Mouse (Mus musculus): ENCODE measurements at regions not wholly inside any gene's neighbourhood (a gene's known extent, or its start where the extent isn't known, plus 50 kb on each side); places are given as distances from the start of the nearest gene placed in this dataset.

DNA sequence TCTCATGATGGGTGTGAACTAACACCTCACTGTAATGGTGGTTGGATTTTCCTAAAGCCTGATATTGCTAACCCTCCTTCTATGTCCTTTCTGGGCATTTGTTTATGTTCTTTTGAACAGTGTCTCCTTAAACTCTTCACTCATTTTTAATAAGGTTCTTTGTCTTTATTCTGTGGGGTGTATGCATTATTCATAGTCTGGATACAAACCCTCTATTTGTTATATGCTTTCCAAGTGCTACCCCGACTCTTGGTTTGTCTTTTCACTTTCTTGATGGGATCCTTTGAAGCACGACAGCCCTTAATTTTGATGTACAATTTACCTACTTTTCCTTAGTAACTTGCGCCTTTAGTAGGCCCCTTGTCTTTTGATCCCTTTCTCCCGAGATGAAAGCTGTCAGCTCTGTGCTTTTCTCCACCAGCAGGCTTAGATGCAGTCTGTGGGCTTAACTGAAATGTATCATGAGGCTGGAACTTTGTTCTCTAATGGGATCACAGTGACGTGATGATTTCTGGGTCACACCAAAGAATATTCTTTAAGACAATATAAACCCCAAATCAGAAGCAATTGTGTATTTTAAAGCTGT, 138.0 kb upstream of the Pbx1 start:
- in situ Hi-C loops (cut with MboI; ENCODE audit: low sequenced_read_pairs): no loop called here

- in situ Hi-C loops (cut with MboI; ENCODE audit: low sequenced_read_pairs): no loop called here
These were observed 120.3 kb upstream of the Pbx1 start for GRCm38 (mm10) chr1:168552394-168552793.

GRCm38 (mm10) chr1:168549807-168550435, 117.9 kb upstream of the Pbx1 start:
- in situ Hi-C loops (cut with MboI; ENCODE audit: low sequenced_read_pairs): no loop called here

- in situ Hi-C loops (cut with MboI; ENCODE audit: low sequenced_read_pairs): no loop called here
These were observed 114.1 kb upstream of the Pbx1 start for GRCm38 (mm10) chr1:168546156-168546555.

- in situ Hi-C loops (cut with MboI; ENCODE audit: low sequenced_read_pairs): no loop called here
These were observed 113.2 kb upstream of the Pbx1 start for GRCm38 (mm10) chr1:168545072-168545780.

DNA sequence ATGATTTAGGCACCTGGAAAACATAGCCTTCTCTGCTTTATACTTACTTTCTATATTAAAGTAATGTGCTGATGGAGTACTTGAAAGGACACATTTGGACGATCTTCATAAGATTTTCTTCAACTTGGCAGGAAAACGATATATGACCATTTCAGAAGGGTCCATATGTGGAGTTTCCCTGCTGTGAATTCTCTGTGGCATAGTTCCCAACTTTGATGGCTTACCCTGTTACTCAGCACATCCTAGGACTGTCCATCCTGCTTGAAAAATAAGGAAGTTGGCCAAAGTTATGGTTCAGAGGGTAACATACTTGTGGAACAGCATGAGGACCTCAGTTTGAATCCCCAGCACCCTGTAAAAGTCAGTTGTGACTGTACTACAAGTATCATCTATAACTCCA, 109.2 kb upstream of the Pbx1 start:
- in situ Hi-C loops (cut with MboI; ENCODE audit: low sequenced_read_pairs): no loop called here

DNA sequence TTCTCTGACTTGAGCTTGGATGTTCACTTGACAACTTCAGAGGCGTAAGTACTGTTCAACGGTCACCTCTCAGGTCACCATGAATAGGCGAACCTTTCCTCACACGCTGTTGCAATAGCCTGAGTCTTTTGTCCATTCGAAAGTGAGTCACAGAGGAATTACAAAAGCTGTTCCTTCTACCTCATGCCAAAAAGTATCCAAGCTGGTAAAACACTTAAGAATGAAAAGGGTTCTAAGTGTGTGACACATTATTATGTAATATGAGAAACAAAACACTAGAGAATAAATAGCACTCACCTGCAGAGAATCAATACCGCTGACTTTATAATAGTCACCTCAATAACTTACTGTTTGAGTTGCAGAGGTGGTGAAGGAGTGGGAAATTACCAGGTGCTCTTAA, 86.0 kb upstream of the Pbx1 start:
- in situ Hi-C loops (cut with MboI; ENCODE audit: low sequenced_read_pairs): no loop called here

- in situ Hi-C loops (cut with MboI; ENCODE audit: low sequenced_read_pairs): no loop called here
These were observed 74.3 kb upstream of the Pbx1 start for GRCm38 (mm10) chr1:168506326-168506725.

DNA sequence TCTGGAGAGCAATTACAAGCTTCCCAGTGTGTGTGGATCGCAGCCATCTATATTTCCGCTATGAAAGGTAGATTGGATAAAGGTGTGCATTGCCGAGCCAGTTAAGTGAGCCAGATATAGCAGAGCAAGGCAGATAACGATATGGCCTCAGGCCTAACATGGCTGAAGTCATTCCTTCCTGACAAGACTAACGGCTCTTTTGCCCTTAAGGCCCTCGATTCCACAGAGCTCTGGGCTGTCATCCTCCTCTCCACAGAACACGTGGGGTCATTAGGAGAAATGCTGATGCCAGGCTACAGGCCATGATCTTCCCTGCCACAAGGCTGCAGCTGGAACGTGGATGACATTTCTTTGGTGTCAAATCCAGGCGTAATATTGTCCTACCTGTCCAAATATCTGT, 72.7 kb upstream of the Pbx1 start:
- in situ Hi-C loops (cut with MboI; ENCODE audit: low sequenced_read_pairs): no loop called here

GRCm38 (mm10) chr1:168502266-168502665, 70.2 kb upstream of the Pbx1 start:
- in situ Hi-C loops (cut with MboI; ENCODE audit: low sequenced_read_pairs): no loop called here

- in situ Hi-C loops (cut with MboI; ENCODE audit: low sequenced_read_pairs): no loop called here
These were observed 69.5 kb upstream of the Pbx1 start for GRCm38 (mm10) chr1:168501375-168502169.

DNA sequence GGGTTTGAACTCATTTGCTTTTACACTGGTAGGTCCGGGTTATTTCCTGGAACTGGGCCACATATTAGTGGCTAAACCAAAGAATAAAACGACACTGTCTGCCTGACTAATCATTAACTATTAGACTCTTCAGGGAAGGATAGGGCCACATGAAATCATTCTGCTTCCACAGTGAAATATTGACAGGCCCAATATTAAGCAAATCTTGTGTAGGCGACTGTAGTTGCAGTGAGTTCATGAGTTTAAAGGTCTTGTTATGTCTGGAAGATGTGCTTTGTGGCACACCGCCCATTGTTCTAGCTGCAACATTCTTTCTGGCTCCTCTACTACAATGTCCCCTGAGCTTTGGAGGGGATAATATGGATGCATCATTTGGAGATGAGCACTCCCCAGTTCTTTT, 65.7 kb upstream of the Pbx1 start:
- in situ Hi-C loops (cut with MboI; ENCODE audit: low sequenced_read_pairs): no loop called here

DNA sequence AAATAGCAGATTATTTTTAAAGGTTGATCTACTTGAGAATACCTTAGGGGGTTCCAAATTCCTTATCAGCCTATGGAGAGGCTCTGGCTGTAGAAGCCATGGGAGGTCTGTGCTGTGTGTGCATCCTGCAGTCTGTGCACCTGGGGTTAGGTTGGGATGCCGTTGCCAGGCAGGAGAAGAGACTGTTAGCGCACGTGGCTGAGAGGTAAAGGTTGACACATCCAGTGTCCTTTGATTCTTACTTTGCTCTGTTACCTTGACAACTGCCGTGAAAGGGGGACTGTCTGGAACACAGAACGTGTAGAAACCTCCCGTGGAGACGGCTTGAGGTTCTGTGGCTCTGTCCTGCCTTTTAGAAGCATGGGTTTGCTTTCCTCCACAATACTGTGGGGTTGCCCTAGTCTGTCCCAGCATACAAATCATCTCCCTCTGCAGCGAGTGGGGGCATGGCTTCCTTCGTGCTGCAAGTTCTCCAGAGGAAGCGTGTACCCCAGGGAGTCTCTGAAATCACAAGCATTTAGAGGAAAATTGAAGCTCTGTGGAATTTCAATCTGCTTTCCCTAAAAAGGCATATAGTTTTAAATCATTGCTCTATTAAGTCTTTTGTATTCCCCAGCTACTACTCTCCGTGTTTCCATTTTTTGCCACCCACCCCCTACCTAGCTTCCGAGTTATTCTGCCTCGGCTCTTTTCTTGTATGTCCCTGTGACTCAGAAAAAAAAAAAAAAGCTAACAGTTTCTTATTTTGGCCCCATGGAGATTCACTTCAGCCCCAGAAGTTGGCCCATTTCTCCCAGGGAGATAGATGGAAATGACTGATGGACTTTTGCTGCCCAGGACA, 63.8 kb upstream of the Pbx1 start:
- in situ Hi-C loops (cut with MboI; ENCODE audit: low sequenced_read_pairs): no loop called here

GRCm38 (mm10) chr1:168487492-168487891, 55.4 kb upstream of the Pbx1 start:
- in situ Hi-C loops (cut with MboI; ENCODE audit: low sequenced_read_pairs): no loop called here

DNA sequence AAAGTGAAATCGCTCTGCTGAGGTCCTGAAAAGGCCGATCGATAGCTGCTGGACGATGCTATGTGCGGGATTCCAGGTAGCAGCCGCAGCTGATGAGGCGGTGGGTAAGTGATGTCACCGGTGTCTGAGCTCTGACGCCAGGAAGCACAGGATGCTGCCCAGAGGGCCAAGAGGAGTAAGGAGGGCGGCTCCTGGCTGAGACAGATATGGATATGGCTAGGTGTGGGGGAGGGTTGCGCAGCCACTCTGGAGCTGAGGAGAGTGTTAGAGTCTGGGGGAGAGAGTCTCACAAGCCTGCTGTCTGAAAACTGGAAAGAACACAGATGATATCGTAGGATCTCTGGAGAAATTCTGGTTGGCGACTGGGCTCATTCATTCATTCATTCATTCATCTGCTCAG, 51.6 kb upstream of the Pbx1 start:
- in situ Hi-C loops (cut with MboI; ENCODE audit: low sequenced_read_pairs): no loop called here
